Mouse (Mus musculus) forebrain, embryonic 11.5 days (tissue): ENCODE measurements around the gene Rbl2. TPM values are rescaled to one million over a fixed set of nuclear protein-coding genes. Genes with fewer than 3 reads are reported as not detected.

Experiments
- ATAC-seq: fragments of 200-750 bp; cut with Nextera tagmentation; replicated peaks from 2 replicates; pipeline ENCODE4 v1.8.0; 2017; ENCODE audit warnings: moderate TSS enrichment; ENCODE audit not compliant: low FRiP score
- DNase-seq: peaks from one replicate; pipeline ENCODE4 v3.0.0-alpha.2; 2017; ENCODE audit warnings: low spot score
- H3K27ac ChIP-seq: fragments of 300-500 bp; sonication (generic); 2 replicates; pipeline ENCODE4 v1.5.1; 2014; ENCODE audit warnings: low read depth, low read length
- H3K27me3 ChIP-seq: fragments of 300-500 bp; sonication (generic); 2 replicates; pipeline ENCODE4 v1.6.1; 2014; ENCODE audit warnings: mild to moderate bottlenecking, low read length, mixed read lengths; ENCODE audit not compliant: control insufficient read depth, insufficient read depth
- H3K36me3 ChIP-seq: fragments of 300-500 bp; sonication (generic); 2 replicates; pipeline ENCODE4 v1.6.1; 2014; ENCODE audit warnings: mild to moderate bottlenecking, low read length, moderate library complexity, mixed read lengths; ENCODE audit not compliant: control insufficient read depth, insufficient read depth
- H3K4me1 ChIP-seq: fragments of 300-500 bp; sonication (generic); replicated peaks from 2 replicates; pipeline ENCODE4 v1.6.1; 2014; ENCODE audit warnings: low read length, mixed read lengths; ENCODE audit not compliant: control insufficient read depth, insufficient read depth
- H3K4me2 ChIP-seq: fragments of 300-500 bp; sonication (generic); 2 replicates; pipeline ENCODE4 v1.6.1; 2014; ENCODE audit warnings: low read depth, mild to moderate bottlenecking, low read length, moderate library complexity, mixed read lengths; ENCODE audit not compliant: severe bottlenecking
- H3K4me3 ChIP-seq: fragments of 300-500 bp; sonication (generic); 2 replicates; pipeline ENCODE4 v1.5.1; 2014; ENCODE audit warnings: low read depth, low read length
- H3K9ac ChIP-seq: fragments of 300-500 bp; sonication (generic); 2 replicates; pipeline ENCODE4 v1.6.1; 2014; ENCODE audit warnings: low read length
- H3K9me3 ChIP-seq: fragments of 300-500 bp; sonication (generic); 2 replicates; pipeline ENCODE4 v1.6.1; 2016; ENCODE audit warnings: low read length, mixed read lengths; ENCODE audit not compliant: control insufficient read depth
- WGBS: fragments of 180-500 bp; shearing (Covaris S2); extraction: QIAGEN DNeasy Blood & Tissue Kit; methylation state at CpG from one replicate; pipeline ENCODE4 v1.1.7; 2014; 5-methylcytosine and 5-hydroxymethylcytosine counted together
- polyA plus RNA-seq: library from polyadenylated mRNA; unstranded; fragments of >200 nt; fragmentation: Nextera tagmentation; extraction: Ambion mirVana; gene quantifications from 2 replicates; pipeline ENCODE4 v1.2.1, GENCODE M21; 2014

Gene Rbl2
- polyA plus RNA-seq, 1 experiment from 2014 or later, result 18.4 TPM

DNA sequence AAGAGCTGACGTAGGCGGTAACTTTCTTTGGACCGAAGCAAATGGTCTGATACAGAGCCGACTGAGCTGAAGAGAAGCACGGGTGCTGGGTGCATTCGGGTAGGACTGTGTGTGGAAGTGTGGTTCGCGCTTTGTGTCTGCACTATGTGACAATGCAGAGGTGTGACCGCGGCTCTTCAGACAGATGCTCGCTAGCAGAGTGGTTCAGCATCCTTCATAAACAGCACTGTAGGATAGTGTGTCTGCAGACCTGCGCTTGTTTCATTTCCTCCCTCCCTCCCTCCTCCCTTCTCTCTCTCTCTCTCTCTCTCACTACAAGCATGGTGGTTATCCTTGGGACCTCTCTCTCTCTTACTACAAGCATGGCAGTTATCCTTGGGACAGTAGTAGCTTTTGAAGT lies 12.6 kb downstream of the Rbl2 start:
- Histone ChIP-seq H3K9ac (no peak overlapping the region), H3K4me1 (no peaks in the 10 kb centered on the region), H3K9me3 (no peaks in the 10 kb centered on the region), H3K36me3 (no peaks in the 10 kb centered on the region; the same call in 1 of the 2 replicates), H3K4me3 (no peak overlapping the region), H3K4me2 (no peak overlapping the region), H3K27me3 (no peaks in the 10 kb centered on the region), H3K27ac (no peak overlapping the region)
- whole genome bisulfite sequencing, result 97% methylated on average over 12 of the region's 12 CpGs
- no peak for DNase-seq
- ATAC-seq, result no peak

GRCm38 (mm10) chr8:91088452-91088851 lies 18.6 kb downstream of the Rbl2 start:
- Histone ChIP-seq H3K27ac (no peak overlapping the region), H3K4me2 (no peak overlapping the region), H3K4me1 (no peaks in the 10 kb centered on the region), H3K9ac (no peak overlapping the region), H3K27me3 (no peaks in the 10 kb centered on the region), H3K4me3 (no peak overlapping the region), H3K9me3 (no peaks in the 10 kb centered on the region), H3K36me3 (no peaks in the 10 kb centered on the region)
- ATAC-seq, result no peak
- 93% methylated on average over 7 of the region's 7 CpGs for WGBS
- DNase-seq, result no peak

DNA sequence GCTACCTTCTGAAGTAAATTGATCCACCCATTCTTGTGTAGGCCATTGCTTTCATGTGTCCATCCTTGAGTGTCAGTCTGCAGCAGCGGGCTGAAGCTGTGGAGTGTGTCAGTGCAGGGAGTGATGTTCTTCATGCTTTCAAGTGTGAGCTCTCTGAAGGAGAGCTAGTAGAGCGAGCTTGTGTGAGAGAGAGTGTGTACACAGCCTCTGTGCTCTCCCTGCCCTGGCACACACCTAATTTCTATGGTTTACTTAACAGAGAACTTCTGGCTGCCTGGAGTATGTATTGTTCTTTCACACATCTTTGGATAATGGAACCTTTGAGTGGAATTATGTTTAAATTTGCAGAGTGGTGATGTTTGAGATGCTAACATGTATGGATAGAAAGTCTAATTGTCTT lies 19.7 kb downstream of the Rbl2 start:
- H3K9ac ChIP-seq, result no peak overlapping the region
- H3K27me3 ChIP-seq, result no peaks in the 10 kb centered on the region
- no peak overlapping the region for H3K4me3 ChIP-seq
- no peak for ATAC-seq
- no peaks in the 10 kb centered on the region for H3K9me3 ChIP-seq
- H3K27ac ChIP-seq, result no peak overlapping the region
- no peaks in the 10 kb centered on the region for H3K36me3 ChIP-seq
- no peak for DNase-seq
- 91% methylated on average over 2 of the region's 2 CpGs for WGBS
- H3K4me2 ChIP-seq, result no peak overlapping the region
- H3K4me1 ChIP-seq, result no peaks in the 10 kb centered on the region

GRCm38 (mm10) chr8:91094135-91094534 lies 24.3 kb downstream of the Rbl2 start:
- WGBS, result 95% methylated on average over 5 of the region's 5 CpGs

GRCm38 (mm10) chr8:91098106-91098505 lies 28.2 kb downstream of the Rbl2 start:
- no peak overlapping the region for H3K4me2 ChIP-seq
- ATAC-seq (no peak), DNase-seq (no peak)
- H3K4me3 ChIP-seq, result no peak overlapping the region
- no peaks in the 10 kb centered on the region for H3K27me3 ChIP-seq
- no peak overlapping the region for H3K9ac ChIP-seq
- WGBS, result 91% methylated on average over 6 of the region's 6 CpGs
- H3K36me3 ChIP-seq, result no peaks in the 10 kb centered on the region
- no peaks in the 10 kb centered on the region for H3K4me1 ChIP-seq
- no peak overlapping the region for H3K27ac ChIP-seq
- no peaks in the 10 kb centered on the region for H3K9me3 ChIP-seq

More at GRCm38 (mm10) chr8:91094135-91094534, 24.3 kb downstream of the Rbl2 start:
- no peak overlapping the region for H3K9ac ChIP-seq
- no peak overlapping the region for H3K4me3 ChIP-seq
- no peak overlapping the region for H3K27ac ChIP-seq
- H3K4me2 ChIP-seq, result no peak overlapping the region
- H3K27me3 ChIP-seq, result no peaks in the 10 kb centered on the region
- ATAC-seq (no peak), DNase-seq (no peak)
- no peaks in the 10 kb centered on the region for H3K4me1 ChIP-seq
- H3K9me3 ChIP-seq, result no peaks in the 10 kb centered on the region
- H3K36me3 ChIP-seq, result no peaks in the 10 kb centered on the region

- DNase-seq, result no peak
- no peak overlapping the region for H3K27ac ChIP-seq
- 92% methylated on average over 12 of the region's 12 CpGs for WGBS
Measured at GRCm38 (mm10) chr8:91106271-91106670, 36.4 kb downstream of the Rbl2 start.

GRCm38 (mm10) chr8:91111868-91112477 lies 42.1 kb downstream of the Rbl2 start:
- Histone ChIP-seq H3K4me2 (no peak overlapping the region), H3K4me3 (no peak overlapping the region), H3K36me3 (peaks cover 2% of the 10 kb centered on the region; the same call in 1 of the 2 replicates), H3K4me1 (no peaks in the 10 kb centered on the region), H3K27ac (no peak overlapping the region), H3K9me3 (no peaks in the 10 kb centered on the region), H3K9ac (no peak overlapping the region), H3K27me3 (no peaks in the 10 kb centered on the region)
- 92% methylated on average over 5 of the region's 5 CpGs for WGBS
- ATAC-seq, result no peak
- DNase-seq, result no peak

More at GRCm38 (mm10) chr8:91106271-91106670, 36.4 kb downstream of the Rbl2 start:
- H3K9me3 ChIP-seq, result no peaks in the 10 kb centered on the region
- ATAC-seq, result no peak
- H3K27me3 ChIP-seq, result no peaks in the 10 kb centered on the region
- H3K4me3 ChIP-seq, result no peak overlapping the region
- no peak overlapping the region for H3K9ac ChIP-seq
- no peak overlapping the region for H3K4me2 ChIP-seq
- H3K36me3 ChIP-seq, result no peaks in the 10 kb centered on the region
- H3K4me1 ChIP-seq, result no peaks in the 10 kb centered on the region

DNA sequence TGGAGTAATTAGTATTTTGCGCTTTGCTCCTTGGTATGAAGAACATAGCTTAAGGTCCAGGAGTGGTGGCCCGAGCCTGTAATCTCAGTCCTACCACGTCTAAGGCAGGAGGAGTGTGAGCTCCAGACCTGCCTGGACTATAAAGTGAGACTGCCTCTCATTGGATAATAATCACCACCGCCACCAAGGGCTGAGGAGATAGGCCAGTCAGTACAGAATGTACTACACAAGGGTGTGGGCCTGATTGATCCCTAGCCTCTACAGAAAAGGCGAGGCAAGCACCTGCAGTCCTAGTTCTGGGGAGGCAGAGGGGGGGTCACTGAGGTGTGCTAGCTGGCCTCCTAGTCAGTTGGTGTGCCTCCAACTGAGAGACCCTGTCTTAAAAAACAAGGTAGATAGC lies 44.6 kb downstream of the Rbl2 start:
- Histone ChIP-seq H3K4me1 (no peaks in the 10 kb centered on the region), H3K4me3 (no peak overlapping the region), H3K36me3 (peaks cover 2% of the 10 kb centered on the region; the same call in 1 of the 2 replicates), H3K9ac (no peak overlapping the region), H3K9me3 (no peaks in the 10 kb centered on the region), H3K27ac (no peak overlapping the region), H3K27me3 (no peaks in the 10 kb centered on the region), H3K4me2 (no peak overlapping the region)
- 88% methylated on average over 5 of the region's 5 CpGs for WGBS
- ATAC-seq, result no peak
- DNase-seq, result no peak

DNA sequence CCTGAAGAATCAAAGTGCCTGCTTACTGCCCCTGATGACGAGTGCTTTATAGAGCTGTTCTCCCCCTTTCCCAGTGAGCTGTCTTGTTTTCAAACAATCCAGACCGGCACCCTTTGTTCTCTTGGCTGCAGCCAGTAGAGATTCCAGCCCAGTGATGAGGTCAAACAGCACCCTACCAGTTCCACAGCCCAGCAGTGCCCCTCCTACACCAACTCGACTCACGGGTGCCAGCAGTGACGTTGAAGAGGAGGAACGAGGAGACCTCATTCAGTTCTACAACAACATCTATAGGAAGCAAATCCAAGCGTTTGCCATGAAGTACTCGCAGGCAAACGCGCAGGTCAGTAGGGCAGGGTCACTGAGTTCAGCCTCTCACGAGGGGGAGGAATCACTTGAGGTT lies 45.1 kb downstream of the Rbl2 start:
- DNase-seq (no peak), ATAC-seq (no peak)
- H3K9ac ChIP-seq, result no peak overlapping the region
- peaks cover 2% of the 10 kb centered on the region; the same call in 1 of the 2 replicates for H3K36me3 ChIP-seq
- H3K4me3 ChIP-seq, result no peak overlapping the region
- H3K4me2 ChIP-seq, result no peak overlapping the region
- H3K9me3 ChIP-seq, result no peaks in the 10 kb centered on the region
- no peaks in the 10 kb centered on the region for H3K4me1 ChIP-seq
- 89% methylated on average over 11 of the region's 11 CpGs for WGBS
- no peaks in the 10 kb centered on the region for H3K27me3 ChIP-seq
- no peak overlapping the region for H3K27ac ChIP-seq
